Mouse (Mus musculus) midbrain, embryonic 13.5 days (tissue): ENCODE data around the gene Ang. TPM values are rescaled to one million over a fixed set of nuclear protein-coding genes. Genes with fewer than 3 reads are reported as not detected.

Experiments used
- ATAC-seq: fragments of 200-750 bp; cut with Nextera tagmentation; 2 replicates; pipeline ENCODE4 v1.8.0; 2017; ENCODE audit warnings: mild to moderate bottlenecking, moderate TSS enrichment, moderate library complexity
- H3K27ac ChIP-seq: fragments of 300-500 bp; sonication (generic); 2 replicates; pipeline ENCODE4 v1.5.1; 2015; ENCODE audit warnings: inconsistent platforms, mild to moderate bottlenecking, moderate library complexity
- H3K27me3 ChIP-seq: fragments of 300-500 bp; sonication (generic); 2 replicates; pipeline ENCODE4 v1.6.1; 2015; ENCODE audit warnings: mild to moderate bottlenecking, inconsistent platforms
- H3K36me3 ChIP-seq: fragments of 300-500 bp; sonication (generic); 2 replicates; pipeline ENCODE4 v1.6.1; 2015; ENCODE audit warnings: mild to moderate bottlenecking, inconsistent platforms
- H3K4me1 ChIP-seq: fragments of 300-500 bp; sonication (generic); replicated peaks from 2 replicates; pipeline ENCODE4 v1.6.1; 2015; ENCODE audit warnings: inconsistent platforms
- H3K4me2 ChIP-seq: fragments of 300-500 bp; sonication (generic); replicated peaks from 2 replicates; pipeline ENCODE4 v1.6.1; 2015; ENCODE audit warnings: moderate library complexity, mild to moderate bottlenecking, inconsistent platforms
- H3K4me3 ChIP-seq: fragments of 300-500 bp; sonication (generic); replicated peaks from 2 replicates; pipeline ENCODE4 v1.5.1; 2015; ENCODE audit warnings: mild to moderate bottlenecking, inconsistent platforms
- H3K9ac ChIP-seq: fragments of 300-500 bp; sonication (generic); replicated peaks from 2 replicates; pipeline ENCODE4 v1.6.1; 2015; ENCODE audit warnings: mild to moderate bottlenecking, inconsistent platforms
- H3K9me3 ChIP-seq: fragments of 300-500 bp; sonication (generic); 2 replicates; pipeline ENCODE4 v1.6.1; 2016; ENCODE audit warnings: mild to moderate bottlenecking, inconsistent platforms
- WGBS: fragments of 180-500 bp; shearing (Covaris S2); methylation state at CpG from one replicate; pipeline ENCODE4 v1.1.7; 2015; 5-methylcytosine and 5-hydroxymethylcytosine counted together
- polyA plus RNA-seq: library from polyadenylated mRNA; unstranded; fragments of >200 nt; fragmentation: Nextera tagmentation; extraction: Ambion mirVana; gene quantifications from 2 replicates; pipeline ENCODE4 v1.2.1, GENCODE M21; 2015

Ang gene
- polyA plus RNA-seq, 1 experiment from 2014 or later = 2.2 TPM

- no peak overlapping the region for H3K27ac ChIP-seq
- H3K4me1 ChIP-seq = no peaks in the 10 kb centered on the region
- no peaks in the 10 kb centered on the region for H3K27me3 ChIP-seq
- H3K36me3 ChIP-seq = no peaks in the 10 kb centered on the region
- no peaks in the 10 kb centered on the region for H3K9me3 ChIP-seq
- no peak overlapping the region for H3K9ac ChIP-seq
- ATAC-seq = no peak
- H3K4me3 ChIP-seq = no peak overlapping the region
- no peak overlapping the region for H3K4me2 ChIP-seq
Observed at GRCm38 (mm10) chr14:51106449-51106967, 15.6 kb downstream of the Ang start.

DNA sequence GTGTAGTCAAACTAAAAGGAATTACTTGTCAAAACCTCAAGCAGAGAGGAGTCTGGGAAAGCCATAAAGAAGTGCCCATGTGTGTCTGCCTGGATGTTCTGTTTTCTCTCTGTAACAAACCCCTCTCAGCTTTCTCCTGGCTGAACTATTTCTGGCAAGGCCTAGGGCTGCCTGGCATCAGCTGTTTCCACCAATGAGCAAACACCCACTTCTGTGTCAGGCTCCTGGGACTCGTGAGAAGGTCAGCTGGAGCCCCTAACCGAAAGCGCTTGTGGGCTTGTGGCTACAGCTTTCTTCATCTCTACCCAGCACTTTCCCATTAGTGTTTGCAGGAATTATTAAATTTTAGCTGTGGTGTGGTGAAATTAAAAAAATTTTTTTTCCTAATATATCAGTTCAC is 21.0 kb downstream of the Ang start:
- WGBS = 72% methylated on average over 3 of the region's 3 CpGs
- H3K9ac ChIP-seq = no peak overlapping the region
- no peak for ATAC-seq

DNA sequence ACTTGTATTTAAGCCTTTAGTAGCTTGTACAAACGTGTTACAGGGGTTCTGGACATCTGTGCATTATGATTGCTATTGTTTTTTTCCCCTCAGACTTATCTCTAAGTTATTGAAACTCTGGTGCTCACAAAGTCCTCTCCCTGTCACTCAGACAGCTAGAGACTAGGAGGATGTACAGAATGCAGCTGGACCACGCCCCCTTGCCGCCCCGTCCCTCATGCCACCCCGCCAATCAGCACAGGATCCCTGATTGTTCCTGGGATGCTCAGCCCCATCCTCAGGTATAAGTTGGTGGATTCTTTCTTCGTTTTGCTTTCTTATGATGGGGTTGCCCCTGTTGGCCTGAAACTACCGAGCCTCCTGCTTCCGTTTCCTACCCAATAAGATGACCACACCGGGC is 22.5 kb downstream of the Ang start:
- H3K36me3 ChIP-seq = no peaks in the 10 kb centered on the region
- H3K4me3 ChIP-seq = no peak overlapping the region
- H3K27ac ChIP-seq = no peak overlapping the region
- H3K4me2 ChIP-seq = peak overlapping the region; percentile 19
- 34% methylated on average over 9 of the region's 9 CpGs for WGBS
- no peak for ATAC-seq
- no peaks in the 10 kb centered on the region for H3K9me3 ChIP-seq
- H3K27me3 ChIP-seq = no peaks in the 10 kb centered on the region
- H3K4me1 ChIP-seq = 0 out of 2 replicates have a peak, but pooled peaks cover 3% of the 10 kb centered on the region
- no peak overlapping the region for H3K9ac ChIP-seq

More for the DNA sequence above, 21.0 kb downstream of the Ang start:
- Histone ChIP-seq H3K4me2 (no peak overlapping the region), H3K4me3 (no peak overlapping the region), H3K36me3 (no peaks in the 10 kb centered on the region), H3K27me3 (no peaks in the 10 kb centered on the region), H3K9me3 (no peaks in the 10 kb centered on the region), H3K4me1 (0 out of 2 replicates have a peak, but pooled peaks cover 3% of the 10 kb centered on the region), H3K27ac (no peak overlapping the region)

DNA sequence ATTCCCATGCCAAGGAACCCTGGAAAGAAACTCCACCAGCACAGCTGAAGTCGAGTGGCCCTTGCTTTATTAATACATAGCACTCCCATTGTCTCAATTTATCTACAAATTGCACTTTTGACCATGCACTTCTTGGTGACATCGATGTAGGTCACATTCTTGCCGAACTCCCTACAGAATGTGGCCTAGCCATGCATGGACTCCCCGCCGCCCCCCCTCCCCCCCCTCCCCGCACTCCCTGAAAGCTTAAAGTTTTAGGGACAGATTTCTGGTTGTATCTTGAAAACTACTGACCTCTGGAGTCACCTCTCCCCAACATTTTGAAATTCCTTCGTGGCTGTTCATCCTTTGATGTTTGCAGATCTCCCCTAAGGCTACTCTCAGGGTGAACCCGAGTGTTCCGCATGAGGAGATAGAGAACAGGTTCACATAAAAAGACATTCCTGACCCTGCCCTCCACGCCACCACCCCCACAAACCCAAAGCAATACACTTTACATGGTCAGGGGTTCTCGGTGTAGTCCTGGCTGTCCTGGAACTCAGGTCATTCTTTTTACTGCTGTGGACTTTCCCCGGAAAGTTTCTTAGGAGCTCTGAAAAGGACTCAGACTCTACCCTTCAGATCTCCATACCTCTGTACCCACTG is 23.1 kb downstream of the Ang start, which contains the start of gene Eddm3b:
Gene Eddm3b (plus strand): TSS at position 511 of the 645 bp plus-strand sequence.
- H3K4me3 ChIP-seq = no peak within 1 kb of the TSS
- H3K36me3 ChIP-seq = no peaks in the 10 kb centered on the region
- H3K4me1 ChIP-seq = 0 out of 2 replicates have a peak, but pooled peaks cover 3% of the 10 kb centered on the region
- peak within 1 kb of the TSS; percentile 19 for H3K4me2 ChIP-seq
- 37% methylated on average over 12 of the region's 12 CpGs for WGBS
- no peak within 1 kb of the TSS for H3K9ac ChIP-seq
- H3K27me3 ChIP-seq = no peaks in the 10 kb centered on the region
- no peak within 1 kb of the TSS for H3K27ac ChIP-seq
- no peak for ATAC-seq
- no peaks in the 10 kb centered on the region for H3K9me3 ChIP-seq

DNA sequence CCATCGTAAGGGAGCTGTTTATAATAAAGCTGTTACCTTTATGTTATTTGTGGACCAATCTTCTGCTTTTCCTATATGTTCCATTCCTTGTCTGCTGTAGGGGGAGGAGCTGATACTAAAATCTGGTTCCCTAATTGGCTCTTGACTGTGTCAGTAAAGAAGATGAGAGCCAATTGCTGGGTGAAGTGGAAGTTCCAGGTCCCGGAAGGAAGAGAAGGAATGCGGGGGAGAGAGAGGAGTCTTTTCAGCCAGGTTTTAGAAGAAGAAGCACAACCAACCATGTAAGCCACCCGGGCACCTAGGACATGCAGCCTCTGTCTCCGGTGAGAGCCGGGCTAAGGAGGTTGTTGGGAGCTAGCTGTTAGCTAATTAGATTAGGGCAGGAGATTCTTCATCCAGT is 34.7 kb downstream of the Ang start:
- H3K27ac ChIP-seq = no peak overlapping the region
- no peak overlapping the region for H3K9ac ChIP-seq
- no peaks in the 10 kb centered on the region for H3K36me3 ChIP-seq
- H3K4me2 ChIP-seq = no peak overlapping the region
- H3K9me3 ChIP-seq = no peaks in the 10 kb centered on the region
- ATAC-seq = no peak
- H3K4me1 ChIP-seq = no peaks in the 10 kb centered on the region
- no peak overlapping the region for H3K4me3 ChIP-seq
- 89% methylated on average over 6 of the region's 6 CpGs for whole genome bisulfite sequencing
- H3K27me3 ChIP-seq = no peaks in the 10 kb centered on the region

GRCm38 (mm10) chr14:51127648-51128258 is 36.8 kb downstream of the Ang start:
- no peaks in the 10 kb centered on the region for H3K4me1 ChIP-seq
- ATAC-seq = peak; percentile 70; the same call in 1 of the 2 replicates
- no peaks in the 10 kb centered on the region for H3K36me3 ChIP-seq
- 79% methylated on average over 2 of the region's 2 CpGs for WGBS
- H3K9me3 ChIP-seq = no peaks in the 10 kb centered on the region
- H3K27ac ChIP-seq = no peak overlapping the region
- H3K4me2 ChIP-seq = no peak overlapping the region
- H3K27me3 ChIP-seq = no peaks in the 10 kb centered on the region
- no peak overlapping the region for H3K4me3 ChIP-seq
- no peak overlapping the region for H3K9ac ChIP-seq

DNA sequence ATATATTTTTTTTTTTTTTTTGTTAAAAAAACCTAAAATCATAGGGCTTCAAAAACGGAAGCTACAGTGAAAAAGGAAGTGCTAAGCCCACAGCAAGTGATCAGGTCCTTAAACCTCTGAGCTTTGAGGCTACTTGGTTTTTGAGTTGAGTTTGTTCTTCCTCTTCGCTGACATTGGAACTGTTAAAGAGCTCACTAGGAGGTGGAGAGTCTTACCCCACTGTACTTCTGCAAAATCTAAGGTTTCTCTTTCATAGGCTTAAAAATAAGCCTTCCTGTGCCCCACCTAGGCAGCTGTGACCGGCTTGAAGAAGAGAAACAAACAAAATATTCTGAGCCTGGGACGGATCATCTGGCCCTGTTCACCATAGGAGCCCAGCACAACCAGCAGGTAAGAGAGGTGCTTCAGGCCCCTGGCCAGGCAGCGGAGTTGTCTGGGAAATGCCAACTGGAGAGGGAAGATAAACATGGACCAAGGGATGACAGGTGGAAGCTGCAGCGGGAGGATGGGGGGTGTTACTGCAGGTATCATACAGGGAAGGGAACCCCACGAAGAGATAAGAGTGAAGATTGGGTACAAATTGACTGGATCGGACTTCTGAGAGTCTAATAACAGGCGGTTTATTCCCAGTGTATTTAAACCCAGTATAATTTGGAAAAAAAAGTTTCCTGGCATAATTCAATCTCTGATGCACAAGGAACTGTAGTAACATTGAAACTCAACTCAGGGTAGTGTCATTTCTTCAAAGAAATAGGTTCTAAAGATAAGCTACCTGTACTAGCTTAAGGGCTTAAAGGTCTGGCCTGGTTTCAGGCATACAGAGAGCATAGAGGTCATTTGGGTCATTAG is 38.0 kb downstream of the Ang start:
- ATAC-seq = no peak
- Histone ChIP-seq H3K27me3 (no peaks in the 10 kb centered on the region), H3K9ac (no peak overlapping the region), H3K4me1 (no peaks in the 10 kb centered on the region), H3K4me2 (no peak overlapping the region), H3K36me3 (no peaks in the 10 kb centered on the region), H3K9me3 (no peaks in the 10 kb centered on the region), H3K4me3 (no peak overlapping the region), H3K27ac (no peak overlapping the region)
- 87% methylated on average over 9 of the region's 9 CpGs for WGBS

GRCm38 (mm10) chr14:51129624-51129975 is 38.6 kb downstream of the Ang start:
- no peak overlapping the region for H3K4me3 ChIP-seq
- no peaks in the 10 kb centered on the region for H3K36me3 ChIP-seq
- WGBS = 85% methylated on average over 4 of the region's 4 CpGs
- H3K27me3 ChIP-seq = no peaks in the 10 kb centered on the region
- H3K9ac ChIP-seq = no peak overlapping the region
- H3K4me1 ChIP-seq = no peaks in the 10 kb centered on the region
- no peak overlapping the region for H3K4me2 ChIP-seq
- H3K27ac ChIP-seq = no peak overlapping the region
- no peak for ATAC-seq
- H3K9me3 ChIP-seq = no peaks in the 10 kb centered on the region

- H3K36me3 ChIP-seq = no peaks in the 10 kb centered on the region
- H3K27ac ChIP-seq = no peak overlapping the region
- WGBS = 94% methylated on average over 9 of the region's 9 CpGs
- no peaks in the 10 kb centered on the region for H3K4me1 ChIP-seq
- no peak overlapping the region for H3K9ac ChIP-seq
- no peak overlapping the region for H3K4me3 ChIP-seq
- H3K9me3 ChIP-seq = no peaks in the 10 kb centered on the region
- no peak overlapping the region for H3K4me2 ChIP-seq
- no peaks in the 10 kb centered on the region for H3K27me3 ChIP-seq
- no peak for ATAC-seq
Observed at GRCm38 (mm10) chr14:51130315-51130940, 39.5 kb downstream of the Ang start.

DNA sequence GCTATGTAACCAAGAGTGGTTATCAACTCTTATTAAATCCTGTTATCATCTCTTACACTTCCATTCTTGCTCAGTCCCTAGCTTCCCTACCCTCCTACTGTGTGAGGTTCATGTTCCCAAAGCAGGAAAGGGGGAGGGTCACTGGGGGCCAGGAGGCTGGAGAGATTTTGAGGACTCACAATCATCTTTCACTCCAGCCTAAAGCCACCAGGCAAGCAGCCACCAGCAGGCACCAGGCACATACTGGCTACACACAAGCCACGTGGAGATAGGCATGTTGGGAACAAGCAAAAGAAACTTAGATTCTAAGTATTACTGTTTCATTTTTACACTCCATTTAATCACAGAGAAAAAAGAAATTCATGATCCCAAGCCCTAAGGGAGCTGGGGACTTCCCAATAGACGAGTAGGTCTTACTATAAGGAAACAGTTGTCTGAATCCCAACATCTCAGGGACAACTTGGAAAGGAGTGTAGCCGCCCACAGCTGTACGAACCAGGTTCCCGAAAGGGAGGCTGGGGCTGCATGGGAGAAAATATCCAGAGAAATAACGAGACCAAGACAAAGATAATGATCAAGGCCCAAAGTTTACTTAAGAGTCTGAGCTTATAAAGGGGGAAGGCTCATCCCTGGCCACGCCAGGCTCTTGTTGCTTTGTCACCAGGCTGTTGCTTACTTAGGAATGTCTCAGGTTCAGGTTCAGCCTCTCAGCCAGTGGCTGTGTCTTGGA is 40.3 kb downstream of the Ang start:
- no peak for ATAC-seq
- no peaks in the 10 kb centered on the region for H3K27me3 ChIP-seq
- no peaks in the 10 kb centered on the region for H3K4me1 ChIP-seq
- WGBS = 87% methylated on average over 7 of the region's 7 CpGs
- H3K9ac ChIP-seq = no peak overlapping the region
- H3K36me3 ChIP-seq = no peaks in the 10 kb centered on the region
- no peak overlapping the region for H3K4me3 ChIP-seq
- no peak overlapping the region for H3K27ac ChIP-seq
- H3K4me2 ChIP-seq = no peak overlapping the region
- H3K9me3 ChIP-seq = no peaks in the 10 kb centered on the region

DNA sequence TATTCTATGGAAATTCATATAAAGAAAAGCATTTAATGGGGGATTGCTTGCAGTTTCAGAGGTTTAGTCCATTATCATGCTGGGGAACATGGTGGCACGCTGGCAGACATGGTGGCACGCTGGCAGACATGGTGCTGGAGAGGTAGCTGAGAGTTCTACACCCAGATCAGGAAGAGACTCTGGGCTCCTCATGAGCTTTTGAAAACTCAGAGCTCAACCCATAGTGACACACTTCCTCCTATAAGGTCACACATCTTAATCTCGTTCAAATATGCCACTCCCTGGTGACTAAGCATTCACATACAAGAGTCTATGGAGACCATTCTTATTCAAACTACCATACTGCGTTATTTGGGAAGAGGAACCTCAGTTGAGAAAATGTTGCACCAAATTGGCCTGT is 41.4 kb downstream of the Ang start:
- Histone ChIP-seq H3K9ac (no peak overlapping the region), H3K27ac (no peak overlapping the region), H3K27me3 (no peaks in the 10 kb centered on the region), H3K4me3 (no peak overlapping the region), H3K9me3 (no peaks in the 10 kb centered on the region), H3K4me2 (no peak overlapping the region), H3K36me3 (no peaks in the 10 kb centered on the region), H3K4me1 (no peaks in the 10 kb centered on the region)
- no peak for ATAC-seq
- WGBS = 93% methylated on average over 4 of the region's 4 CpGs
